Mouse (Mus musculus) kidney, embryonic 16.5 days (tissue): Measurements from ENCODE around the gene Ankrd17. TPM values are rescaled to one million over a fixed set of nuclear protein-coding genes. Genes with fewer than 3 reads are reported as not detected.
A peak's percentile ranks its signal among the peaks of the same experiment; 100 is the strongest.

ENCODE experiments used
- ATAC-seq: fragments of 200-750 bp; cut with Nextera tagmentation; 2 replicates; pipeline ENCODE4 v1.8.0; 2017; ENCODE audit warnings: moderate TSS enrichment; ENCODE audit not compliant: low FRiP score, low TSS enrichment
- H3K27ac ChIP-seq: fragments of 300-500 bp; sonication (generic); 2 replicates; pipeline ENCODE4 v1.5.1; 2014; ENCODE audit warnings: low read length
- H3K27me3 ChIP-seq: fragments of 300-500 bp; sonication (generic); 2 replicates; pipeline ENCODE4 v1.6.1; 2014; ENCODE audit warnings: low read length, control low read depth, mixed read lengths; ENCODE audit not compliant: insufficient read depth
- H3K36me3 ChIP-seq: fragments of 300-500 bp; sonication (generic); 2 replicates; pipeline ENCODE4 v1.6.1; 2014; ENCODE audit warnings: low read length, control low read depth, mixed read lengths; ENCODE audit not compliant: insufficient read depth
- H3K4me1 ChIP-seq: fragments of 300-500 bp; sonication (generic); 2 replicates; pipeline ENCODE4 v1.6.1; 2014; ENCODE audit warnings: low read length, control low read depth, mixed read lengths; ENCODE audit not compliant: insufficient read depth
- H3K4me2 ChIP-seq: fragments of 300-500 bp; sonication (generic); replicated peaks from 2 replicates; pipeline ENCODE4 v1.6.1; 2014; ENCODE audit warnings: low read depth, low read length
- H3K4me3 ChIP-seq: fragments of 300-500 bp; sonication (generic); 2 replicates; pipeline ENCODE4 v1.5.1; 2014; ENCODE audit warnings: mild to moderate bottlenecking, low read length
- H3K9ac ChIP-seq: fragments of 300-500 bp; sonication (generic); replicated peaks from 2 replicates; pipeline ENCODE4 v1.6.1; 2014; ENCODE audit warnings: low read length
- H3K9me3 ChIP-seq: fragments of 300-500 bp; sonication (generic); 2 replicates; pipeline ENCODE4 v1.6.1; 2016; ENCODE audit warnings: low read length, control low read depth
- WGBS: fragments of 180-500 bp; shearing (Covaris S2); extraction: QIAGEN DNeasy Blood & Tissue Kit; methylation state at CpG from one replicate; pipeline ENCODE4 v1.1.7; 2014; 5-methylcytosine and 5-hydroxymethylcytosine counted together
- polyA plus RNA-seq: library from polyadenylated mRNA; unstranded; fragments of >200 nt; fragmentation: Nextera tagmentation; extraction: Ambion mirVana; gene quantifications from 2 replicates; pipeline ENCODE4 v1.2.1, GENCODE M21; 2015

The Ankrd17 gene
- polyA plus RNA-seq, 1 experiment from 2014 or later: 21.1 TPM

- no peak overlapping the region for H3K9ac ChIP-seq
- H3K36me3 ChIP-seq: no peaks in the 10 kb centered on the region
- H3K4me3 ChIP-seq: no peak overlapping the region
- H3K27ac ChIP-seq: no peak overlapping the region
- no peaks in the 10 kb centered on the region for H3K9me3 ChIP-seq
- ATAC-seq: no peak
- H3K4me1 ChIP-seq: peaks cover 21% of the 10 kb centered on the region
- H3K4me2 ChIP-seq: peak overlapping the region; percentile 49; the same call in 1 of the 2 replicates
- no peaks in the 10 kb centered on the region for H3K27me3 ChIP-seq
- WGBS: 90% methylated on average over 1 of the region's 1 CpGs
These were observed 26.4 kb downstream of the Ankrd17 start for GRCm38 (mm10) chr5:90339953-90340343.

GRCm38 (mm10) chr5:90339129-90339952 is 27.0 kb downstream of the Ankrd17 start:
- Histone ChIP-seq H3K4me1 (peaks cover 21% of the 10 kb centered on the region), H3K27me3 (no peaks in the 10 kb centered on the region), H3K9ac (no peak overlapping the region), H3K27ac (peak overlapping the region; percentile 41; the same call in 1 of the 2 replicates), H3K9me3 (no peaks in the 10 kb centered on the region), H3K4me2 (peak overlapping the region; percentile 49), H3K36me3 (no peaks in the 10 kb centered on the region), H3K4me3 (peak overlapping the region; percentile 30)
- WGBS: 28% methylated on average over 5 of the region's 5 CpGs
- peak; percentile 93 for ATAC-seq

- Histone ChIP-seq H3K4me1 (peaks cover 21% of the 10 kb centered on the region), H3K27me3 (no peaks in the 10 kb centered on the region), H3K4me3 (no peak overlapping the region), H3K4me2 (no peak overlapping the region), H3K9ac (no peak overlapping the region), H3K9me3 (no peaks in the 10 kb centered on the region), H3K36me3 (no peaks in the 10 kb centered on the region), H3K27ac (no peak overlapping the region)
- 79% methylated on average over 6 of the region's 7 CpGs for WGBS
- ATAC-seq: no peak
These were observed 27.9 kb downstream of the Ankrd17 start for GRCm38 (mm10) chr5:90338177-90339091.

- Histone ChIP-seq H3K36me3 (no peaks in the 10 kb centered on the region), H3K4me2 (no peak overlapping the region), H3K4me1 (no peaks in the 10 kb centered on the region), H3K4me3 (no peak overlapping the region), H3K9me3 (no peaks in the 10 kb centered on the region), H3K9ac (no peak overlapping the region), H3K27me3 (no peaks in the 10 kb centered on the region), H3K27ac (no peak overlapping the region)
- no peak for ATAC-seq
- WGBS: 88% methylated on average over 2 of the region's 2 CpGs
These were observed 33.9 kb downstream of the Ankrd17 start for GRCm38 (mm10) chr5:90332478-90332877.

- WGBS: 81% methylated on average over 1 of the region's 1 CpGs
- no peak overlapping the region for H3K4me2 ChIP-seq
- no peak overlapping the region for H3K27ac ChIP-seq
- H3K9ac ChIP-seq: no peak overlapping the region
- no peaks in the 10 kb centered on the region for H3K27me3 ChIP-seq
- no peaks in the 10 kb centered on the region for H3K9me3 ChIP-seq
- H3K4me3 ChIP-seq: no peak overlapping the region
- no peaks in the 10 kb centered on the region for H3K36me3 ChIP-seq
- H3K4me1 ChIP-seq: 0 out of 2 replicates have a peak, but pooled peaks cover 2% of the 10 kb centered on the region
- no peak for ATAC-seq
These were observed 35.3 kb downstream of the Ankrd17 start for GRCm38 (mm10) chr5:90331071-90331470.

- Histone ChIP-seq H3K9ac (no peak overlapping the region), H3K27ac (no peak overlapping the region), H3K4me3 (no peak overlapping the region), H3K4me1 (no peaks in the 10 kb centered on the region), H3K9me3 (no peaks in the 10 kb centered on the region), H3K36me3 (peaks cover 36% of the 10 kb centered on the region), H3K27me3 (no peaks in the 10 kb centered on the region), H3K4me2 (no peak overlapping the region)
- no peak for ATAC-seq
- 97% methylated on average over 11 of the region's 11 CpGs for WGBS
These were observed 68.0 kb downstream of the Ankrd17 start for GRCm38 (mm10) chr5:90298396-90298795.

GRCm38 (mm10) chr5:90289887-90290286 is 76.5 kb downstream of the Ankrd17 start:
- peaks cover 39% of the 10 kb centered on the region for H3K36me3 ChIP-seq

GRCm38 (mm10) chr5:90286559-90286958 is 79.8 kb downstream of the Ankrd17 start:
- Histone ChIP-seq H3K9me3 (no peaks in the 10 kb centered on the region), H3K36me3 (peaks cover 48% of the 10 kb centered on the region), H3K4me3 (no peak overlapping the region), H3K27ac (no peak overlapping the region), H3K4me1 (no peaks in the 10 kb centered on the region), H3K27me3 (no peaks in the 10 kb centered on the region), H3K9ac (no peak overlapping the region), H3K4me2 (no peak overlapping the region)
- ATAC-seq: no peak
- 67% methylated on average over 2 of the region's 2 CpGs for WGBS

More at GRCm38 (mm10) chr5:90289887-90290286, 76.5 kb downstream of the Ankrd17 start:
- Histone ChIP-seq H3K4me3 (no peak overlapping the region), H3K27ac (no peak overlapping the region), H3K9ac (no peak overlapping the region), H3K4me2 (no peak overlapping the region), H3K9me3 (no peaks in the 10 kb centered on the region), H3K4me1 (no peaks in the 10 kb centered on the region), H3K27me3 (no peaks in the 10 kb centered on the region)
- no peak for ATAC-seq

- Histone ChIP-seq H3K9ac (no peak overlapping the region), H3K36me3 (peaks cover 25% of the 10 kb centered on the region)
- no peak for ATAC-seq
These were observed 86.3 kb downstream of the Ankrd17 start for GRCm38 (mm10) chr5:90280061-90280460.

More at GRCm38 (mm10) chr5:90280061-90280460, 86.3 kb downstream of the Ankrd17 start:
- no peak overlapping the region for H3K27ac ChIP-seq
- no peaks in the 10 kb centered on the region for H3K27me3 ChIP-seq
- no peak overlapping the region for H3K4me3 ChIP-seq
- H3K9me3 ChIP-seq: no peaks in the 10 kb centered on the region
- H3K4me2 ChIP-seq: no peak overlapping the region
- no peaks in the 10 kb centered on the region for H3K4me1 ChIP-seq
- 98% methylated on average over 1 of the region's 1 CpGs for WGBS
